Mouse (Mus musculus) embryonic facial prominence, embryonic 12.5 days (tissue): ENCODE measurements around the gene Ccdc105. TPM values are rescaled to one million over a fixed set of nuclear protein-coding genes. Genes with fewer than 3 reads are reported as not detected.

Source experiments
- ATAC-seq: fragments of 200-750 bp; cut with Nextera tagmentation; 2 replicates; pipeline ENCODE4 v1.8.0; 2017; ENCODE audit not compliant: insufficient number of reproducible peaks, insufficient read depth, low FRiP score, low TSS enrichment
- H3K27ac ChIP-seq: fragments of 300-500 bp; sonication (generic); 2 replicates; pipeline ENCODE4 v1.5.1; 2016; ENCODE audit warnings: mild to moderate bottlenecking
- H3K27me3 ChIP-seq: fragments of 300-500 bp; sonication (generic); 2 replicates; pipeline ENCODE4 v1.6.1; 2016; ENCODE audit warnings: mild to moderate bottlenecking, moderate library complexity
- H3K36me3 ChIP-seq: fragments of 300-500 bp; sonication (generic); 2 replicates; pipeline ENCODE4 v1.6.1; 2016; ENCODE audit warnings: mild to moderate bottlenecking
- H3K4me1 ChIP-seq: fragments of 300-500 bp; sonication (generic); 2 replicates; pipeline ENCODE4 v1.6.1; 2016
- H3K4me2 ChIP-seq: fragments of 300-500 bp; sonication (generic); replicated peaks from 2 replicates; pipeline ENCODE4 v1.6.1; 2016; ENCODE audit warnings: mild to moderate bottlenecking, moderate library complexity
- H3K4me3 ChIP-seq: fragments of 300-500 bp; sonication (generic); 2 replicates; pipeline ENCODE4 v1.5.1; 2016; ENCODE audit warnings: mild to moderate bottlenecking
- H3K9ac ChIP-seq: fragments of 300-500 bp; sonication (generic); 2 replicates; pipeline ENCODE4 v1.6.1; 2016; ENCODE audit warnings: mild to moderate bottlenecking, moderate library complexity
- H3K9me3 ChIP-seq: fragments of 300-500 bp; sonication (generic); 2 replicates; pipeline ENCODE4 v1.6.1; 2016; ENCODE audit warnings: mild to moderate bottlenecking, moderate library complexity
- WGBS: fragments of 180-500 bp; shearing (Covaris S2); methylation state at CpG from one replicate; pipeline ENCODE4 v1.1.7; 2016; 5-methylcytosine and 5-hydroxymethylcytosine counted together
- polyA plus RNA-seq: library from polyadenylated mRNA; unstranded; fragments of >200 nt; fragmentation: Nextera tagmentation; extraction: Ambion mirVana; gene quantifications from 2 replicates; pipeline ENCODE4 v1.2.1, GENCODE M21; 2016

The Ccdc105 gene
- polyA plus RNA-seq, 1 experiment from 2014 or later = 0.22 TPM

DNA sequence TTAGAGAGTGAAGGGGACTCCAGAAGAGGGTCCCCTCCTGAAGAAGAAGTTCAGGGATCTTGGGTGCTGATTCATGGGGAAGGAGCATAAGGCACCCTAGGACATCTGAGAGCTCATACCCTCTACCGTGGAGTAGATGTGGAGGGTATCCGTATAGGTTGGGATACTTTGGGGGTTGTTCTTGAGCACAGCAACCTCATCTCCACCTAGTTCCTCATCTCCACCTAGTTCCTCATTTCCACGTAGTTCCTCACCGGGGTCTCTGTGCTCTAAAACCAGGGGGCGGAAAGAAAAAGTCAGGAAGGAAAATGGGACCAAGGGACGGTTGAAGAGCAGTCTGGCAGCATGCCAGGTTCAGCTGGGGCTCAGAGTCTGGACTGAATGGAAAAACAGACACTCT is 38.7 kb downstream of the Ccdc105 start:
- no peaks in the 10 kb centered on the region for H3K36me3 ChIP-seq
- H3K4me2 ChIP-seq = no peak overlapping the region
- WGBS = 84% methylated on average over 6 of the region's 6 CpGs
- H3K9ac ChIP-seq = no peak overlapping the region
- no peaks in the 10 kb centered on the region for H3K9me3 ChIP-seq
- no peak overlapping the region for H3K4me3 ChIP-seq
- H3K27me3 ChIP-seq = no peaks in the 10 kb centered on the region
- H3K27ac ChIP-seq = no peak overlapping the region
- no peaks in the 10 kb centered on the region for H3K4me1 ChIP-seq
- ATAC-seq = no peak

DNA sequence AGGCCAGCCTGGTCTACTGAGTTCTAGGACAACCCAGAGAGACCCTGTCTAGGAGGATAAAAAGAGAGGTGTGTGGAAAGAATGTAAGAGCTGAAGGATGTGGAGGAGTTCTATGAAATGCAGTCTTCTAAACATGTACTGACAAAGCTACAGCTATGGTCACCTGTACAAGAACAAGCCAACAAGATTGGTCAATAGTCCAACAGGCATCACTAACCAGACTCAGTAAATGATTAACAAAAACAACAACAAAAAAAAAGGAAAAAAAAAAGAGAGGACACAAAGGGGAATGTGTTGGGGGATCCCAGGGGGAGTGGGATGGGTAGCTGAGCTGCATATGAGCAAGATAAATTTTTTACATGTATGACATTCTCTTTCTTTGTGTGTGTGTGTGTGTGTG is 42.2 kb downstream of the Ccdc105 start:
- Histone ChIP-seq H3K4me2 (no peak overlapping the region), H3K9ac (no peak overlapping the region), H3K4me3 (no peak overlapping the region), H3K27me3 (no peaks in the 10 kb centered on the region), H3K9me3 (no peaks in the 10 kb centered on the region), H3K4me1 (no peaks in the 10 kb centered on the region), H3K27ac (no peak overlapping the region), H3K36me3 (no peaks in the 10 kb centered on the region)
- ATAC-seq = no peak

DNA sequence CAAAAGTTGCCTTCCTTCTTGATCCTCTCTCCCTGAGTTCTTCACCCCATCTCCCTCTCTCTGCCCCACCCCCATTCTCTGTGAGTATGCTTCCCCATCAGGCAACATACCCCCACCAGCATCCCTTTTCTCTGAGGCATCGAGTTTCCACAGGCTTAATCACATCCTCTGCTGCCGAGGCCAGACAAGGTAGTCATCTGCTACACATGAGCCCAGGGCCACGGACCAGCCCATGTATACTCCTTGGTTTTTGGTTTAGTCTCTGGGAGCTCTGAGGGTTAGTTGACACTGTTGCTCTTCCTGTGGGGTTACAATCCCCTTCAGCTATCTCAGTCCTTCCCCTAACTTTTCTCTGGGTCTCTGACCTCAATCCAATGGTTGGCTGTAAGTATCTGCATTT is 52.0 kb downstream of the Ccdc105 start:
- no peak for ATAC-seq

More for the DNA sequence above, 52.0 kb downstream of the Ccdc105 start:
- H3K4me1 ChIP-seq = no peaks in the 10 kb centered on the region
- H3K9ac ChIP-seq = no peak overlapping the region
- H3K27me3 ChIP-seq = no peaks in the 10 kb centered on the region
- no peak overlapping the region for H3K4me3 ChIP-seq
- H3K27ac ChIP-seq = no peak overlapping the region
- H3K9me3 ChIP-seq = no peaks in the 10 kb centered on the region
- 30% methylated on average over 3 of the region's 3 CpGs for WGBS
- no peaks in the 10 kb centered on the region for H3K36me3 ChIP-seq
- no peak overlapping the region for H3K4me2 ChIP-seq

Other genes starting within 250 kb of the Ccdc105 start
- gene Olfr1358, start 235.6 kb downstream of the Ccdc105 start, polyA plus RNA-seq = not detected in 2 replicates
- gene Ilvbl, start 178.7 kb downstream of the Ccdc105 start, polyA plus RNA-seq = 52.7 and 54.2 TPM in 2 replicates
- gene Syde1, start 161.1 kb downstream of the Ccdc105 start, polyA plus RNA-seq = 17.7 and 19.2 TPM in 2 replicates
- gene Olfr1357, start 135.0 kb downstream of the Ccdc105 start, polyA plus RNA-seq = not detected in 2 replicates
- gene Casp14, start 34.8 kb downstream of the Ccdc105 start, polyA plus RNA-seq = not detected in 2 replicates
- 2.1 TPM in 2 replicates for gene Slc1a6, start 27.4 kb upstream of the Ccdc105 start, polyA plus RNA-seq
- not detected in 2 replicates for gene Olfr1356, start 99.1 kb upstream of the Ccdc105 start, polyA plus RNA-seq
- not detected in 2 replicates for gene Olfr1355, start 122.5 kb upstream of the Ccdc105 start, polyA plus RNA-seq
- not detected in 2 replicates for gene Olfr1354, start 160.1 kb upstream of the Ccdc105 start, polyA plus RNA-seq
- not detected in 2 replicates for gene Olfr8, start 197.6 kb upstream of the Ccdc105 start, polyA plus RNA-seq
- not detected in 2 replicates for gene Olfr1353, start 210.2 kb upstream of the Ccdc105 start, polyA plus RNA-seq
- gene Olfr1352, start 228.0 kb upstream of the Ccdc105 start, polyA plus RNA-seq = not detected in 2 replicates